Mouse (Mus musculus) heart, postnatal 4 days (tissue): ENCODE measurements at regions not wholly inside any gene's neighbourhood (a gene's known extent, or its start where the extent isn't known, plus 50 kb on each side); places are given as distances from the start of the nearest gene placed in this dataset.

Experiments used
- DNase-seq: peaks from one replicate; pipeline ENCODE4 v3.0.0; 2021

DNA sequence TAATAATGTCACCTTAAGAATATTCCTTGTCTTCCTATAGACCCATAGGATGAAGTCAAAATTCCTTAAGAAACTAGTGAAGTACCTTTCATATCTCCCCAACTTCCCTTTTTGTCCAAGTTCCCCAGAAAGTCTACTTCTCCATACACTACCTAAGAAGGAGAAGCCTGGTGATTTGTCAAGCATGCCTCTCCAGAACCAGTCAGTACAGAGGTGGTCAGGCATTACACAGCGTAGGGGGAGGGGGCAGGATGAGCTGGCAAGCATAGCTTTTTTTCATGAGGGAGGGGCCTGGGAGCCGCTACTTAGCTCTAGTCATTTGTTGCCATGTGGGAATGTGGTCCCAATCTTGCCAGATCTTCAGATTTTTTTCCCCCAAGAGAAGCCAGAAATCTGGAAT lies 54.0 kb upstream of the Satb2 start:
- DNase-seq = no peak

DNA sequence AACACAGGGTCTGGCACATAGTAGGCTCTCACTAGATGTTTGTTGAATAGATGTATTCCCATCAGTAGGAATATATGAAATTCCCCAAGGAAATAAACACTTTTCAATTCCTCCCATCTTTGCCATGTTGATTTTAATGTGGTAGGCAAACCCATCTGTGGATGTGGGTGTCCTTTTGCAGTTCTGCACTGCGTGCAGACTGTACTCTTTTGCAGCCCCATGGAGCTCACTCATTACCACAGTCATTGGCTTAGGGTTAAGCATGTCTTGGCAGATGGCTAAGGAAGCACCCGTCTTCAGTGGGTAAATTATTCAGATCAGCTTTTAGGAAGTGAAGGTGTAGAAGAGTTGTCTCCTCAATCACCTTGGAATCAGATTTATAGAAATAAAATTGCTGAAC lies 54.8 kb upstream of the Satb2 start:
- no peak for DNase-seq

DNA sequence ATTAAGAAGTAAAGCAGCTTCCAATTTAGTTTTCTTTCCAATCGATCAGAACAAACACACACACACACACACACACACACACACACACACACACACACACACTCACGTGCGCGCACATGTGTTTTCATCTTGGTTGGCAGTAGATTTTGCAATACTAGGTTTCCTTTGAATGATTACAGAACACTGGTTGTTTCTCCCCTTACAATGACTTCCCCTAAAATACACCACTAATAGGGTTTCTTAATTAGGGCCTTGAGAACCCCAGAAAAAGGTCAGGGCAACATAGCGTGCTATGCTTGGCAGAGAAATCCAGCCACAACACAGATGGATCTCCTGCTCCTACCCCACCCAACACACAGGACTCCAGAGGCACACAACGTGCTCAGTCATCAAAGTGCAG lies 56.0 kb upstream of the Satb2 start:
- no peak for DNase-seq

DNA sequence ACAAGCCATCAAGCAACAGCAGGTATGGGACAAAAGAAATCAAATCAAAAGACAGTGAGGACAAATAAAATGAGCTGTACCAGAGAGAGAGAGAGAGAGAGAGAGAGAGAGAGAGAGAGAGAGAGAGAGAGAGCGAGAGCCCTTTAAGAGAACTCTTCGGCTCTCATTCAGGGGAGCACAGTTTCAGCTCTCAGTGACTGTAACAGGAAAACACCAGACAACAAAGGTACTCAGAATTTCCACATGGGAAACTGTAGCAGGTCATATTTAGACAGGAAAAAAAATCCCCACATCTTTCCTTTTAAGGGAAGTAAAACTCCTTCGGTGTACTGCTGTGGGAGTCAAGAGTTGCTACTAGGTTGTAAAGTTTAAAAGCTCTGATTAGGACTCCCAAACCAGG lies 57.9 kb upstream of the Satb2 start:
- DNase-seq = no peak

DNA sequence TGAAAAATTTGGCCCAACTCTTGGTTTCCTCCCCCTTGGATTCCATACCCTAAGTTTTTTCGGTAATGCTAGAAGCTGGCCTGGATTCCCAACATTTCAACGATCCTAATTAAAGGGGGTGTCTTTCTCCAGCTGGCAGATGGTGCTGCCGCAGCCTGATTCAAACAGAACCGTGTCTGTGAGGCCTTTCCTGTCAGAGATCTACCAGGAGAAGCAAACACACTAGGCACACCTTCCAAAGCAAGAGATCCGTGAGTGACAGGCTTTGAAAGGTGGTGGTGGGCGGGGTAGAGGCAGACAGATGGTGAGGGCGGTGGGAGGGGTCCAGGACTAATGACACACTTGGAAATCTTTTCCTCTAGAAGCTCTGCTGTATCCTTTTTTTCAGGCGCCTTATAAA lies 61.8 kb upstream of the Satb2 start:
- no peak for DNase-seq

DNA sequence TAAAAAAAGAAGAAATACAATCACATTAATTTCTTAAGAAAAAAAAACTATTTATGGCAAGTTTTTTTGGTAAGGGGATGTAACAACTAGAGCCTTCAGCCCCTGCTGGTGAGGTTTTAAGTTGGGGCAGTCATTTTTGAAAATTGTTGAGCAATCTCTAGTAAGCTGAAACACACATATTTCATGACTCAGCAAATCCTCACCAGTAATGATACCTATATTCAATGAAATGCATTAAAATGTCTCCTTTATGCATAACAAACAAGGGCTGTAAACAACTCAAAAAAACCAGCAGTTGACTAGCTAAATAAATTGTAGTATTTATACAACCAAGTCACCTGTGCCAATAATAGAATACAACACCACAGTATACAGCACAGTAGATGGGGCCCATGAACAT lies 63.1 kb upstream of the Satb2 start:
- no peak for DNase-seq

DNA sequence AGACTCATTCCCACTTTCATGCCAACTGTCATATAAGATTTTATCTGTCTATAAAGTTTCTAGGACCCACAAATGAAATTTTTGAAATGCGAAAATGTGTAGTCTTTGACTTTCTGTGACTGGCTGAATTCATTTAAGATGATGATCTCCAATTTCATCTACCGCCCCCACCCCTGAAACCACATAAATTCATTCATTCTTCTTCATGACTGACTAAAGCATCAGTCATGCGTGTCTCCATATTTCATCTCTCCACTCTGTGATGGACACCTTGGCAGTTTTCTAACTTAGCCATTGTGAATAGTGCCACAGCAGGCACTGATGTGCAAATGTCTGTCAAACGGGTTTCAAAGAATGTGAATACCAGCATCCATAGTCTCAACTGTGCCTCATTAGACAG lies 75.4 kb upstream of the Satb2 start:
- no peak for DNase-seq

DNA sequence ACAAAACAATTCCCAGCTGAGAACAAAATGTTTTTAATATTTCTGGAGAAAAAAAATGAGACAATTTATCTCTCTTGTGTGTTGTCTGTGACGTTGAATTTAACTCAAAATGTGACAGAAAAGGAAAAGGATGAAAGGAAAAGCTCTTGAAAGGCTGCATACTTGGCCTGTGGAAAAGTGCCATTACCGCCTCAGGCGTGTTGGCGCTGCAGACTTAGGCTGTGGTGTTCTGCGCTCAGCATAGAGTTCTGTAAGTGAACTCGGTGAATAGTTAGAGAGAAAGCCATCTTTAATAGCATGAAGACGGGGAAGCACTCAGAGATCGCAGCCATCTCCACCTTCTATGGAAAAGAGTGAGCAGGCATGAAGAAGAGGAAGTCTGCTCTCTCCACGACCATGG lies 77.5 kb upstream of the Satb2 start:
- no peak for DNase-seq

DNA sequence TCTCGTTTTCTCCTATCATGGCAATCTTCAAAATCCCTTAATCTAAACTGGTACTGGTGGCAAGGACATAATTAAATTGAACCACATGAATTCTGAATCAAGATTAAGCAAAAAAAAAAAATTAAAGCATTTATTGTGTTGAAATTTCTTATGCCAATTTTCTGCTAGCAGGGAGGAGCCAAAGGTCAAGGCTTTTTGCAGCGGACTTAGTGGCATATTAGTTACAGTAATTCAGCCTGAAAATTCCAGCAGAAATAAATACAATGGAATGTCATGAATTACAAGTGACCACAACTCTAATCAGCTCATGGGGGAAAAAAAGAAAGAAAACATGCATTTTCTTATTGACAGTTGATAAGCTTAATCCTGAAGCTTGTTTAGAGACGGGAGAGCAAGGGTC lies 80.8 kb upstream of the Satb2 start:
- no peak for DNase-seq

DNA sequence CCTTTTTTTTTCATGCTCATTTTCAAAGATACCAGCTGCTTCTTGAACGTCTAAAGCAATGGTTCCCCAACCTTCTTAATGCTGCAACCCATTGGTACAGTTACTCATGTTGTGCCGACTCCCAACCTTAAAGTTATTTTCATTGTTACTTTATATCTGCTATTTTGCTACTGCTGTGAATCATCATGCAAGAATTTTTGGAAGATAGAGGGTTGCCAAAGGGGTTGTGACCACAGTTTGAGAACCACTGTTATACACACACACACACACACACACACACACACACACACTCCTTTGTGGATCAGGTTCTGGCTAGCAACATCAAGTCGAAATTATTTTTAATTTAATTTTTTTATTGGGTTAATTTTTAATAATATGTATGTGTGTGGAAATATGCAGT lies 96.8 kb upstream of the Satb2 start:
- no peak for DNase-seq

DNA sequence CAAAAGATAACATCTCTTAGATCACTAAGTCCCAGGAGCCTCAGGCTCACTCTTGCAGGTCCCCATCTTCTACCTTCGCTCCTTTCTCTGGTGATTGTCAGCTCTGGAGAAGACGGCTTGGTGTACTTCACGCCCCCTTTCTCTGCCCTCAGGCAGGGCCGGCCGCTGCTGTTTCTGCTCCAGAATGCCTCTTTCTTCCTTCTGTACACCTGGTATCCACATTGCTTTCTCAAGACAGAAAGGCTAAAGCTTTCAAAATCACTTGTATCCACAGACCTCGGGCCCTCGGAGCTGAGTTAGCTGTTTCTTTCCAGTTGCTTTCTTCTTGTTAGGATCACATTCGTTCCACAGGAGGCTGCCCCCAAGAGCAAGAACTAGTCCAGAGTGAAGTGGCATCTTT lies 98.2 kb upstream of the Satb2 start:
- no peak for DNase-seq

DNA sequence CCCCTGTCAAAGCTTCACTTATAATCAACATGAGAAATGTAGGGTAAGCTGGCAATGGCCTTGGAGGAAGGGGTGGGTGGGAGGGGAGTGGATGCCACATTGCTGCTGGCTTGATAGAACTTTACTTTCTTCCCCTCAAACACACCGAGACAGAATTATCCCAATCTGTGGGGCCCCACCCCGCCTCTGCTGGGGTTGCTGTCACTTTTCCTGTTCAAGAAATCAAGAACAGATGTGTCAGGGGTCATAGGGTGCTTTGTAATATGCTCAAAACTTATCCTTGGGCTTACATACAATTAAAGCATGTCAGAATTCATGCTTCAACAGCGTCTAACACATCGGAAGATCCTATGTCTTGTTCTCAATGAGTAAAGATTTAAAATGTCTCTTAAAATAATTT lies 101.9 kb upstream of the Satb2 start:
- no peak for DNase-seq

DNA sequence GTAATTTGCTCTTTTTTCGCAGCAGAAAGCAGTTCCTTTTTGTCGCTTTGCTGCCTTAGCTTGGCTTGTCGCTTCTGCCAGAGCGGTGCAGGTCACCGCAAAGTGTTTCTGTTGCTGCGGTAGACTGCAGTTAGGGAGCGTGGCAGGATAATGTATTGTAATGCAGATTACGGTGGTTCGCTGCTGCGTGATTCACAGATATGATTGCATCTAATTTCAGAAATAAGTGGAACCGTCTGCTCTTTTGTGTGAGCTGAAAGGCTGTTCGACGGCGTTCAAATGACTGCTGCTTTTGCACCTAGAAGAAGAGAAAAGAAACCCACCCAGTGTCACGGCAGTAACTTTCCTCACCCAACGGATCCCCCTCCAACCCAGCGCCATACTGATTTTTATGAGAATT lies 104.7 kb upstream of the Satb2 start:
- DNase-seq = no peak

DNA sequence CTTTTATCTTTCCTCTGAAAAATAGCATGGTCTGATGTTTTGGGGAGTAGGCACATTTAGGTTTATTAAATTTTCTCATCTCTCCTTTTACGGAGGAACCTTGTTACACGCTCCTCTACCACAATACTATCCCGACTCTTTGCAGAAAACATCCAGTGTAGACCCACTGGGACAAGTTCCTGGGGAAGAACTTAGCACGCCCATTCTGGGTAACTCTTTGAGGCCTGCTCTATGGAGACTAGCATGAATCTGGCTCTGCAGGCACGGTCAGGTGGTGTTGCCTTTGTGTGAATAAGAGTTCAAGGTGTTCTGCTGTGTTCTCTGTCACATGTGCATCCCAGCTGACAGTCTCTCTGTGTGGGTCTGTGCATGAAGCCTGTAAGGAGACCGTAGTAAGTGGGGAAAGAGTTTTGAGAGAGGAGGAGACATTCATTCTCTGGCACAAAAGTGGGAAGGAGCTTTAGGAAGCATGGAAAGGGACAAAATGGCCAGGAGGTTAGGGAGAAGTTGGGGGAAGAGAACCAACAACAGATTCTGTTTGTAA lies 105.2 kb upstream of the Satb2 start:
- no peak for DNase-seq

DNA sequence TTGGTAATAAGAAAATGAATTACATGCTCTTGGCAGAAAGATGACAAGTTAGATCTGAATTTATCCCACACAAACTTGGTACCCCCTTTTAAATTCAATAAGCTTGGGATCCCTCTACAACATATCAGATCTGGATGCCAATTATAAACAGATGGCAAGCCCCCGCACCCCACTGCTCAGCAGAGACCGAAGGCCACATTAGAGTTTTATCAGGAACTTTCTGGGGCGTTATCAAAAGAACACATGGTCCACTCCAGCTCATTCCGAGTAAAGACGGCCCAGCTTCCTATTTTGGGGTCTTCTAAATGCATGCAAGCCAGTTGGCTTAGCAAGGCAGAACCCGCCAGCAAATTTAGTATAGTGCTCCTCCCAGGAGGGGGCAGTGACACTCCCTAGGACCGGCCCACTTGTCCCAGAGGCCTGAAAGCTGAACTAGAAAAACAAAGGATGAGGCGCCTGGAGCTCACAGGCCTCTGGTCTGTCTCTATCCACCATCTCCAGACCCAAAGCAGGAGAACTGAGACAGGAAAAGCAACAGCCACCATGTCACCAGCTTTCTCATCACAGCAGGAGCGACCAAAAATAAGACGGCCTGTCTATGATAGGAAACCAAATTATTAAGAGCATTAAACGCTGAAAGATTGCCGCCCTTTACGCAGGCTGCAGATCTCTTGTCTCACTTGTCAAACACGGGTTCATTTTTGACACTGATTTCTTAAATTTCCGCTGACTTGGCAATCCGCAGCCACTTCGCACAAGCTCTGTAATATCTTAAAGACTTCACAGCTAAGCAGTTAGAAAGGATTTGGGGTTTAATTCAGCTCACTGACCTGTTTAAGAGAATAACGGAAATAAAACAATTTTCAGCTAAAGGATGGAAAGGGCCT lies 117.2 kb upstream of the Satb2 start:
- DNase-seq = peak; percentile 25

DNA sequence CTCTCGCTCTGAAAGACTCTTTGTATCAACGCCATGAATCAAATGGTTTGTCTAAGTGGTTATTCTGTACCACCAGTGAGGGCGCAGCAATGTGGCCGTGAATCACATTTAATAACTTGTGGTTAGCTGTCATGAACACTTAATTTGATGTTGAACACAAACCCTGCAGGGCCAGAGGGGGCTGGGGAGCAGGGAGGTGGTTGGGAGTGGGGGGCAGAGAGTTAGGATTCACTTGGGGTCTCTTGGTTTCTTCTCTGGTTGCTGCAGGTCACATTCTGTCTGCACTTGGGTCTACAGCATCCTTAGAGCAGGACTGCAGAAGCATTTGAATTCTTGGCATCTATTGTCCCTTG lies 117.8 kb upstream of the Satb2 start:
- DNase-seq = no peak

DNA sequence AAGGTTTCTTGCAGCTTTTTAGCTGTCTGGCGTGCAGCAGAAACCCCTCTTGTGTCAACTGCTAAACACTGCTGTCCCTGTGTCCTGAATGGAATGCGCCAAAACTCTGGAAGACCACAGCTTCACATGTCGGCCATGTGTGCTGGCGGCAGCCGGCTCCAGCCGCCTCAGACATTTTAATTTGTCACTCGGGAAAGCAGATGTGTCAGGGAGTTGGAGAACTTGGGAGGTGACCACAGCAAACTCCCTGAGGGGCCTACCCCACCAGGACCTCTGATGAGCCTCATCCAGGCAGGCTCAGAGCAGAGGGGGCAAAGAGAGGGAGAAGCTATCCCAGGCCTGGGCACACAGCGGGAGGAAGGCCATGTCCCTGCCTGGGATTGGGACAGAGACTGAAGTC lies 118.3 kb upstream of the Satb2 start:
- peak; percentile 9 for DNase-seq

DNA sequence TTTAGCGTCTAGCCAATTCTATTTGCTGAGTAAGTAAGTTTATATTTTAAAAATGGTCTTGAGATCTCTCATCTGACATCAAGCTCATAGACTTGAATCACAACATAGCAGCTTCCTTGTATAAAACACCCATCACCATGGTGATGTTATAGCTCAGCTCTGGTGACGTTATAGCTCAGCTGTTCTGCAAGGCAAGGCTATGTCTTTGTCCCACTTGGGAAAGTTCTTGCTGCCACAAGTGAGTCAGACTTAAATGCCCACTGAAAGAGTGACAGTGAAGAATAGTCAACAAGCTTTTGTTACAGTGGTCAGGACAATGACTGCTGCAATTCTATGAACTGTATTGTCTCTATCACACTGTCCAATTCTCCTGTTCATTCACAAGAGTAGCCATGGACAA lies 122.2 kb upstream of the Satb2 start:
- no peak for DNase-seq

DNA sequence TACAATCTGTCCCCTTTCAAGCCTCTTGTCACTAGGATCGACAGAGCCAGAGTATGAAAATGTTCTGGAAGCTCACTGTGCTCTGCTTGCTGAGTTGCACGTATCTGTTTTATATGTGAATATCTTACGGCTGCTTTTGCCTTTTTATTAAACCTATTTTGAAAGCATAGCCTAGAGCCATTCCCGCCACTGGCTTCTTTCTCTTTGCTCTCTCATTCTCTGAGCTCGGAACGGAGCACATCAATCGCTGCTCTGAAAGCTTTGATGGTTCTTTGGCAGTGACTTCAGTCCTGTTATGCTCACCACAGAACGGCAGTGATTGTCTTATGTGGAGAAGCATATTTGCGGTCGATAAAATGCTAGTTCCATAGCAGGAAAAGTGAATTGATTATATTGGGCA lies 128.9 kb upstream of the Satb2 start:
- no peak for DNase-seq

DNA sequence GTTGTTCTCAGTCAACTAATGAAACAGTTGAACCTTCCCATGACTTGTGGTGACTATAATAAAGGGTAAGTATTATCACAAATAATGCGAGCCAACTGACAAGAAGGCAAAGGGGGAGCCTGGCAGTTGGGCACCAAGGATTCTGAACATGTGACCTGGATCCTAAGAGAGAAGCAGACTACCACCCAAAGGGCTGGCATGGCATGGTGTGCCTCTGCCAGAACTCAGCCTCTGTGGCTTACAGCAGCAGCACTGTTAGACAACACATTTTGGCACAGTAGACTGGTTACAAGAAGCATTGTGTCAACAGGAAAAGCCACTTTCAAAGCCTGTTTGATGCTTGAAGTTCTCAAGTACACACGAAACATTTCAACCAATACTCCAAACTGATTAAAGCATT lies 142.2 kb upstream of the Satb2 start:
- no peak for DNase-seq

DNA sequence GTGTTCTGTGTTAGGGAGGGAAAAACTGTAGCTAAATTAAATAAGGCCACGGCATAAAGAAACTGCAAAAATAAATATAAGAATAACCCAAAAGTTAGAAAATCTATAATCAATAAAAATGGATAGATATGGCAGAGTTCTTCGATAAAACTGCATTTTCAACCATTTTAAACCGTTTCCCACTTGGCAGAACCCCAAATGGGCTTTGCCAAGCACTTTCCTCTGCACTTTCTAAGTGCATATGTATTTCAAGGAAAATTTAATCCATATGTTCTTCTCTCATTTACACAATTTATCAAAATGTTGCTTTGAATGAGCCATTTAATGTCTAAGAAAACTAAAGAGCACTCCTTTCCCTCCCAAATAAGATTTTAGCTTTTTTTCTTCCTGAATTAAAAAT lies 165.7 kb upstream of the Satb2 start:
- no peak for DNase-seq

DNA sequence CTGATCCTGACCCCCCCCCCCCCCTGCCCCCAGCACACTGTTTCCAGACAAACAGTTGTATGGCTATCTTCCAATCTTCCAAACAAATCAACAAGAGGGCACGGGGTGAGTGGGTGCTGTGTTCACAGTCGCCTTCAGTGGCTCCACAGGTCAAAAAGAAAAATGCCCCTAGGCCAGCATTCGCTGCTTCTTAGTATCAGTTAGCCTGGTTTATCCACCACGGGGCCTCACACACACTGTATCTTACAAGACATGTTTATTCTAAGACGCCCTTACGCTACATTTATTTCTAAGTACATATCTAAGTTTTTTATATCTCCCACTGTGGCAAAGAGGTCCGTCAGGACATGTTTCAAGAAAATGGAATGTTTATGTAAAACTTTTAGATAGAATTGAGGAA lies 177.4 kb upstream of the Satb2 start:
- DNase-seq = no peak

DNA sequence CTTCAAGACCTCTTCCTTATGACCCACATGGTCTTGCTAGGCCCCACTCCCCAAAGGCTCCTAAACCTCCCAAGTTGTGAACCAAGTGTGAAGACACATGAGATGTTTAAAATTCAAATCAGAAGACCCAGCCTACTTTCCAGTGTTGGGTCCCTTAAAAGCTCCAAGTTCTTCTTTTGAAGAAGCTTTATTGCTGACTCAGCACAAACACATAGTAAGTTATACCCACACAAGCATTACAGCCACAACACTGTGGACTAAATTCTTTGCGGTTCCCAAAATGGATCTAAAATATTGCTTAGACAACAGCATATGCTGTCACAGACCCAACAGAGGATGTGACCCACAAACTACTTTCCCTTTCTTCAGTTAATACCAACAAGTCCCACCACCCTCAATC lies 186.0 kb upstream of the Satb2 start:
- DNase-seq = no peak

DNA sequence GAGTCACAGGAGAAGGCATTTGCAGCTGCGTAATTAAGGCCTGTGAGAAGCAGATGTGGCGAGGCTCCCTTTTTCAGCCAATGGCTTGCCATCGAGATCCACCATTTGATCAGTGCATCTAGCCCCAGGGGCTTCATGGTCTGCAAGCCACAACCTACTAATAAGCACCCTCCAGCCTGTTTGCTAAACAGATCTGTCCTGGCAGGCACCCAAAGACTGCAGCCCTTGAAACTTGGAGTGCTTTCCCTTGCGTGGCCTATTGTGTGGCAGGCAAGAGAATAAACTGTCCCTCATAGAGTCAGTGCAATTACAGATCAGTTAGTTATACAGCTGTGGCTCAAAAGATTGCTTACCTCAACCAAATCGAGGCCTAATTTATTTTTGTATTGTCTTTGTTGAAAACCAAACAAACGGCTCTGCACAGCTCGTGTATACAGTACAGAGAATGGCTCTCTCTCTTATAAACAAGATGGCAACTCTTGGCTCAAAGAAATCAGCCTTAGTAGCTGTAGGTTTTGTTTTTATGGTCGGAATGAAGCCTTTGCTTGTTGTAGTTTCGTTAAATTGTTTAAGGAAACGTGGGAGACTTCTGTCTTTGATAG lies 195.9 kb upstream of the Satb2 start:
- peak; percentile 50 for DNase-seq
